Mouse (Mus musculus): Measurements from ENCODE around the gene Gcc1.

The Gcc1 gene

GRCm38 (mm10) chr6:28459221-28459668 is 31.1 kb upstream of the Gcc1 start:
- peaks cover 79% of the 10 kb centered on the region for H3K9me3 ChIP-seq (ENCODE audit: low read length)
- H3K4me1 ChIP-seq (replicated peaks; ENCODE audit: low read depth, low read length), result no peaks in the 10 kb centered on the region
- TF ChIP-seq POU5F1 (IDR thresholded peaks at IDR 0.05; ENCODE audit: borderline replicate concordance, low read length), result no peak
- no peak for TF ChIP-seq NANOG (IDR thresholded peaks at IDR 0.05; ENCODE audit: borderline replicate concordance, low read length)
- TF ChIP-seq CTCF (conservative IDR thresholded peaks at IDR 0.05; ENCODE audit: low read length), result no peak
- 0 out of 2 replicates have a peak, but pooled peaks cover under 1% of the 10 kb centered on the region for H3K27me3 ChIP-seq (ENCODE audit: insufficient read depth, low read length)
- H3K36me3 ChIP-seq (ENCODE audit: insufficient read depth, low read length), result no peaks in the 10 kb centered on the region
- no peak overlapping the region for H3K4me3 ChIP-seq (replicated peaks; ENCODE audit: low read length)

DNA sequence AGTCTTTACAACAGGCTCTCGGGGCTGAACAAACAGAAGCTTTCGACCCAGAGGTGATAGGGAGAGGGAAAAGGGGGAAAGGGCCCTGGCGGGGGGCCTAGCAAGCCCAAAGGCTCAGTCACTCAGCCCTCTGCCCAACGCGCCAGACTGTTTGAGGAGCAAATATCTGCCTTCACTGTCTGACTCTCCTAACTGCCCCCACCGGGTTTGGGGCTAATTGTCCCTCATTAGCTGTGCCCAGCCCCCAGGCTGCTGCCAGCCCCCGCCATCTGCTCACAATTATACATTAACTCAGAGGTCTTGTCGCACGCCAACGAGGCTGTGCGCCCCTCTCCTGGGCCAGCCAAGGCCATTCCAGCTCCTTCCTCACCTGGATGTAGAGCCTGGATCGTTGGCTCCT is 22.8 kb upstream of the Gcc1 start:
- no peak for TF ChIP-seq NANOG (IDR thresholded peaks at IDR 0.05; ENCODE audit: borderline replicate concordance, low read length)
- TF ChIP-seq POU5F1 (IDR thresholded peaks at IDR 0.05; ENCODE audit: borderline replicate concordance, low read length), result no peak
- TF ChIP-seq CTCF (conservative IDR thresholded peaks at IDR 0.05; ENCODE audit: low read length), result no peak
- Histone ChIP-seq H3K4me1 (replicated peaks; ENCODE audit: low read depth, low read length) (peaks cover 11% of the 10 kb centered on the region), H3K27me3 (ENCODE audit: insufficient read depth, low read length) (peaks cover 47% of the 10 kb centered on the region), H3K9me3 (ENCODE audit: low read length) (peaks cover 40% of the 10 kb centered on the region), H3K4me3 (replicated peaks; ENCODE audit: low read length) (peak overlapping the region; percentile 72), H3K36me3 (ENCODE audit: insufficient read depth, low read length) (no peaks in the 10 kb centered on the region)

- Histone ChIP-seq H3K36me3 (ENCODE audit: insufficient read depth, low read length) (no peaks in the 10 kb centered on the region), H3K4me1 (replicated peaks; ENCODE audit: low read depth, low read length) (peaks cover 11% of the 10 kb centered on the region), H3K9me3 (ENCODE audit: low read length) (peaks cover 36% of the 10 kb centered on the region), H3K27me3 (ENCODE audit: insufficient read depth, low read length) (peaks cover 50% of the 10 kb centered on the region), H3K4me3 (replicated peaks; ENCODE audit: low read length) (peak overlapping the region; percentile 72)
- TF ChIP-seq POU5F1 (IDR thresholded peaks at IDR 0.05; ENCODE audit: borderline replicate concordance, low read length) (no peak), CTCF (conservative IDR thresholded peaks at IDR 0.05; ENCODE audit: low read length) (no peak; the same call in 1 of the 2 replicates), NANOG (IDR thresholded peaks at IDR 0.05; ENCODE audit: borderline replicate concordance, low read length) (no peak)
Observed at GRCm38 (mm10) chr6:28450481-28450880, 22.3 kb upstream of the Gcc1 start.

GRCm38 (mm10) chr6:28449253-28449652 is 21.1 kb upstream of the Gcc1 start, which contains the start of gene Pax4:
Pax4 (minus strand) TSS chr6:28449353.
- no peak for TF ChIP-seq CTCF (conservative IDR thresholded peaks at IDR 0.05; ENCODE audit: low read length)
- H3K27me3 ChIP-seq (ENCODE audit: insufficient read depth, low read length), result peaks cover 56% of the 10 kb centered on the region
- H3K4me1 ChIP-seq (replicated peaks; ENCODE audit: low read depth, low read length), result peaks cover 11% of the 10 kb centered on the region
- no peaks in the 10 kb centered on the region for H3K36me3 ChIP-seq (ENCODE audit: insufficient read depth, low read length)
- H3K4me3 ChIP-seq (replicated peaks; ENCODE audit: low read length), result no peak within 1 kb of the TSS
- H3K9me3 ChIP-seq (ENCODE audit: low read length), result peaks cover 26% of the 10 kb centered on the region

DNA sequence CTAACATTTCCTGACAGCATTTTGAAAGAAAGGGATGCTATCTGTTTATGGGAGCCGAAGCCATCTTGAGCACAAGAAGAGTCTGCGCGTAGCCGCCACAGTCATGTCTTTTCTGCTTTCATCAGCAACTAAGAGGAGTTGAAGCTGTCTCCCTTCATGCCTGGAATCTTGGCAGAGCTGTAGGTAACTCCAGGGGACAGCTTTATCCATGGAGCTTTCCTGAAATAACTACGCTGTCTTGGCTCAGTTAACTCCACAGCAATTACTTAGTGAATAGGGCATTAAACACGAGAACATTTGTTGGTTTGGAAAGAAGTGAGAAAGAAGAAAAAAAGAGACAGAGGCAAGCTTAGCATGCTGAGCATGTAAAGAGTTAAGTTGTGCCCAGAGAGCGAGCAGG is 19.7 kb upstream of the Gcc1 start:
- Histone ChIP-seq H3K36me3 (ENCODE audit: insufficient read depth, low read length) (no peaks in the 10 kb centered on the region), H3K4me3 (replicated peaks; ENCODE audit: low read length) (no peak overlapping the region), H3K27me3 (ENCODE audit: insufficient read depth, low read length) (peaks cover 63% of the 10 kb centered on the region), H3K4me1 (replicated peaks; ENCODE audit: low read depth, low read length) (peaks cover 11% of the 10 kb centered on the region), H3K9me3 (ENCODE audit: low read length) (peaks cover 13% of the 10 kb centered on the region)
- TF ChIP-seq POU5F1 (IDR thresholded peaks at IDR 0.05; ENCODE audit: borderline replicate concordance, low read length) (no peak), NANOG (IDR thresholded peaks at IDR 0.05; ENCODE audit: borderline replicate concordance, low read length) (no peak), CTCF (conservative IDR thresholded peaks at IDR 0.05; ENCODE audit: low read length) (no peak)

DNA sequence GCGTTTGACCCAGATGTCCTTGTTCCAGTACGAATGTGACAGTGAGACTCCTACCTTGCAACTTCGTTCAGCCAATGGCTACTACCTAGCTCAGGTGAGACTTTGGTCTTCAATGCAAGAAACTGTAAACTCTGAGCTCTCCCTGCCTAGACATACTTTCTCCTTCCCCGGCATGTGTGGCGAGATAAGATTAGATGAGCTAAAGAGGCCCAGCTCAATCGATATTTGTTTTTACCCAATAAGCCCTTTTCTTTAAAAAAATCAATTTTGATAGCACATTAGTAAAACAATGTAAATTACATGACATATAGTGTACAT is 3.3 kb upstream of the Gcc1 start:
- peaks cover 7% of the 10 kb centered on the region for H3K36me3 ChIP-seq (ENCODE audit: insufficient read depth, low read length)
- H3K4me1 ChIP-seq (replicated peaks; ENCODE audit: low read depth, low read length), result 0 out of 2 replicates have a peak, but pooled peaks cover 4% of the 10 kb centered on the region
- H3K4me3 ChIP-seq (replicated peaks; ENCODE audit: low read length), result no peak overlapping the region
- no peaks in the 10 kb centered on the region for H3K9me3 ChIP-seq (ENCODE audit: low read length)
- TF ChIP-seq NANOG (IDR thresholded peaks at IDR 0.05; ENCODE audit: borderline replicate concordance, low read length) (no peak), POU5F1 (IDR thresholded peaks at IDR 0.05; ENCODE audit: borderline replicate concordance, low read length) (no peak), CTCF (conservative IDR thresholded peaks at IDR 0.05; ENCODE audit: low read length) (no peak)
- peaks cover 10% of the 10 kb centered on the region; the same call in 1 of the 2 replicates for H3K27me3 ChIP-seq (ENCODE audit: insufficient read depth, low read length)

GRCm38 (mm10) chr6:28430795-28431537 is 2.8 kb upstream of the Gcc1 start:
- TF ChIP-seq NANOG (IDR thresholded peaks at IDR 0.05; ENCODE audit: borderline replicate concordance, low read length), result no peak
- TF ChIP-seq CTCF (conservative IDR thresholded peaks at IDR 0.05; ENCODE audit: low read length), result no peak
- no peak for TF ChIP-seq POU5F1 (IDR thresholded peaks at IDR 0.05; ENCODE audit: borderline replicate concordance, low read length)
- no peaks in the 10 kb centered on the region for H3K9me3 ChIP-seq (ENCODE audit: low read length)
- H3K27me3 ChIP-seq (ENCODE audit: insufficient read depth, low read length), result peaks cover 10% of the 10 kb centered on the region; the same call in 1 of the 2 replicates
- H3K36me3 ChIP-seq (ENCODE audit: insufficient read depth, low read length), result peaks cover 11% of the 10 kb centered on the region
- no peak overlapping the region for H3K4me3 ChIP-seq (replicated peaks; ENCODE audit: low read length)
- 0 out of 2 replicates have a peak, but pooled peaks cover 4% of the 10 kb centered on the region for H3K4me1 ChIP-seq (replicated peaks; ENCODE audit: low read depth, low read length)

- Histone ChIP-seq H3K27me3 (ENCODE audit: insufficient read depth, low read length) (no peaks in the 10 kb centered on the region), H3K4me3 (replicated peaks; ENCODE audit: low read length) (no peak overlapping the region), H3K9me3 (ENCODE audit: low read length) (no peaks in the 10 kb centered on the region), H3K4me1 (replicated peaks; ENCODE audit: low read depth, low read length) (peaks cover 7% of the 10 kb centered on the region; the same call in 1 of the 2 replicates), H3K36me3 (ENCODE audit: insufficient read depth, low read length) (peaks cover 22% of the 10 kb centered on the region)
- TF ChIP-seq POU5F1 (IDR thresholded peaks at IDR 0.05; ENCODE audit: borderline replicate concordance, low read length) (no peak), NANOG (IDR thresholded peaks at IDR 0.05; ENCODE audit: borderline replicate concordance, low read length) (no peak), CTCF (conservative IDR thresholded peaks at IDR 0.05; ENCODE audit: low read length) (no peak)
Observed at GRCm38 (mm10) chr6:28429870-28430269, 1.7 kb upstream of the Gcc1 start.

All from E14TG2a.4 (cell line).